ENCODE assay signal across 25 mouse cellular contexts in the genomic region with DNA sequence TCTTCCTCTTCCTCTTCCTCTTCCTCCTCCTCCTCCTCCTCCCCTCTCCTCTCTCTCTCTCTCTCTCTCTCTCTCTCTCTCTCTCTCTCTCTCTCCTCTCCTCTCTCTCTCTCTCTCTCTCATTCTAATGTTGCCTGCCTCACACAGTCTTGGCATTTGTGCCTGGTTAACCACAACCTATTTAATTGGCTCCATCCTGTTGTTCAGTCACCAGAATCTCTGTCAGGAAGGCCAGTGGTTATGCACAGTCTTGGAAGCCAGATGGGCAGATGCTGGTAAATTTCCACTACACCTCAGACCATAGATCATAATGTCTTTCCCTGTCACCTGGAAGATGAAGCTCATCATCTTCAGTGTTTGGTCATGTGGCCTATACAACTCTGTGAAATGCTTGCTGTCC. TPM values are rescaled to one million over a fixed set of nuclear protein-coding genes. Genes with fewer than 3 reads are reported as not detected.
DNase-seq lines count a peak whose midpoint lies in the region; ATAC-seq and TF ChIP-seq lines count a peak whose summit lies in the region.
"Had no signal": no experiment of that assay in that cellular context is flagged by ENCODE, and none has a peak within 500 bp of the region (broad histone marks: within the 10 kb centered on the region; RNA-seq: fewer than 3 reads in every experiment).

No protein-coding gene starts in this region.

- no peak overlapping the region for H3K4me3 ChIP-seq in C2C12 (ENCODE audit: insufficient read depth, poor library complexity, severe bottlenecking)
- H3K4me3 ChIP-seq in midbrain, embryonic 16.5 days (ENCODE audit: low read depth, low read length) = no peak overlapping the region
- H3K4me3 ChIP-seq: embryonic facial prominence, embryonic 12.5 days; forebrain, embryonic 12.5 days; gastrocnemius, adult 2 months; heart, adult 2 months; heart, embryonic 15.5 days had no signal

- CTCF ChIA-PET in Patski (lab: Charles Lee) = interaction anchor here (1.5 kb wide), 1 partner anchor 22 kb away, joined by 3 read pairs; no protein-coding TSS in a partner anchor

- POLR2A ChIA-PET in Patski (lab: Charles Lee) = no interaction called here

- H3K79me2 ChIP-seq in C2C12 (ENCODE audit: control insufficient read depth, insufficient read depth) = no peaks in the 10 kb centered on the region

- TF ChIP-seq CTCF in C2C12 (IDR thresholded peaks at IDR 0.05; ENCODE audit: control insufficient read depth, insufficient read depth, insufficient read length) (no peak), Patski (IDR thresholded peaks at IDR 0.05) (no peak)

- H3K36me3 ChIP-seq in C2C12 (ENCODE audit: control insufficient read depth, insufficient read depth) = peaks cover 11% of the 10 kb centered on the region
- no peaks in the 10 kb centered on the region for H3K36me3 ChIP-seq in midbrain, embryonic 16.5 days (ENCODE audit: control insufficient read depth, insufficient read depth, low read length)
- H3K36me3 ChIP-seq: embryonic facial prominence, embryonic 12.5 days; forebrain, embryonic 12.5 days; heart, embryonic 15.5 days had no signal

- ATAC-seq in Patski = peak; percentile 78
- no peak for ATAC-seq in erythroid progenitor cell, adult 5-6 weeks (replicated peaks; ENCODE audit: low FRiP score, poor library complexity, severe bottlenecking)
- no peak for ATAC-seq in midbrain, embryonic 16.5 days
- ATAC-seq: forebrain, embryonic 16.5 days; hindbrain, embryonic 16.5 days had no signal

- H3K4me1 ChIP-seq in midbrain, embryonic 16.5 days (ENCODE audit: control insufficient read depth, insufficient read depth, low read length) = no peaks in the 10 kb centered on the region
- H3K4me1 ChIP-seq: embryonic facial prominence, embryonic 12.5 days; forebrain, embryonic 12.5 days; heart, embryonic 15.5 days had no signal

- no peak overlapping the region for H3ac ChIP-seq in C2C12 (ENCODE audit: control insufficient read depth, insufficient read length, low read depth)

- no peak overlapping the region for H3K27ac ChIP-seq in midbrain, embryonic 16.5 days (ENCODE audit: low read length)
- H3K27ac ChIP-seq: embryonic facial prominence, embryonic 12.5 days; forebrain, embryonic 12.5 days; gastrocnemius, adult 2 months; heart, adult 2 months; heart, embryonic 15.5 days had no signal

- no peaks in the 10 kb centered on the region for H3K9me3 ChIP-seq in midbrain, embryonic 16.5 days (replicated peaks; ENCODE audit: control insufficient read depth, low read length, poor library complexity, severe bottlenecking)
- H3K9me3 ChIP-seq: embryonic facial prominence, embryonic 12.5 days; forebrain, embryonic 12.5 days; heart, embryonic 15.5 days had no signal

- in situ Hi-C loops in Patski (cut with MboI; ENCODE audit: low pct_unique_long_range_greater_than_20kb) = no loop called here

- peaks cover 1% of the 10 kb centered on the region for H3K79me3 ChIP-seq in C2C12 (ENCODE audit: low read depth)

- no peak overlapping the region for H3K9ac ChIP-seq in midbrain, embryonic 16.5 days (ENCODE audit: low read depth, low read length)
- H3K9ac ChIP-seq: embryonic facial prominence, embryonic 12.5 days; forebrain, embryonic 12.5 days; heart, embryonic 15.5 days had no signal

- H3K4me2 ChIP-seq in midbrain, embryonic 16.5 days (ENCODE audit: low read length) = no peak overlapping the region
- H3K4me2 ChIP-seq: embryonic facial prominence, embryonic 12.5 days; forebrain, embryonic 12.5 days; heart, embryonic 11.5 days; heart, embryonic 15.5 days had no signal

- peak; percentile 25 for DNase-seq in Patski (ENCODE audit: low read depth, low spot score)
- DNase-seq in induced T-regulatory cell, adult 2 months (ENCODE audit: low read depth) = peak; percentile 20
- no peak for DNase-seq in ovary, adult 18-20 months (ENCODE audit: low spot score)
- DNase-seq: adrenal gland, adult 2 months; adrenal gland, postnatal 25 days; cerebellum, adult 18-20 months; cerebellum, postnatal 10 days; gastrocnemius, adult 2 months; gastrocnemius, postnatal 25 days; heart, adult 2 months; heart, postnatal 14 days; kidney, adult 11 months; kidney, adult 9 months had no signal

- H3K27me3 ChIP-seq in C2C12 (ENCODE audit: control insufficient read depth, insufficient read depth, insufficient read length) (no peaks in the 10 kb centered on the region), Patski (no peaks in the 10 kb centered on the region)
- H3K27me3 ChIP-seq in midbrain, embryonic 16.5 days (ENCODE audit: control insufficient read depth, insufficient read depth, low read depth, low read length) = no peaks in the 10 kb centered on the region
- H3K27me3 ChIP-seq: embryonic facial prominence, embryonic 12.5 days had no signal

TF ChIP-seq in C2C12, 6 proteins besides CTCF, POLR2A, EP300 and RAD21:
- peak; percentile 11 for TF ChIP-seq USF1 (IDR thresholded peaks at IDR 0.05; ENCODE audit: low read depth)
- TF ChIP-seq MYOG (IDR thresholded peaks at IDR 0.05; ENCODE audit: control insufficient read depth, extremely low read depth, insufficient read length) = no peak

RNA-seq across cellular contexts. Expression of a gene that starts 7.1 kb away (rescaled TPM):
- polyA plus RNA-seq in C2C12 (2012; fragmentation: generic; extraction: Trizol) (0.49 TPM), Patski (2021) (0.03 TPM)
- 2.9 TPM in 1 of 2 replicates, not detected in the other for total RNA-seq in erythroid progenitor cell, adult 5-6 weeks (2015; ENCODE audit: low replicate concordance)
- 0.90 and 3.2 TPM in 2 replicates for total RNA-seq in erythroid progenitor cell, adult 5-6 weeks (2017; ENCODE audit: low replicate concordance)
- polyA plus RNA-seq in midbrain, embryonic 16.5 days (2015; fragmentation: Nextera tagmentation; extraction: Ambion mirVana) = 1.7 and 2.0 TPM in 2 replicates

RNA-seq across cellular contexts. Expression of a gene that starts 11.6 kb away (rescaled TPM):
- polyA plus RNA-seq in C2C12 (2012; fragmentation: generic; extraction: Trizol) = 8.7 TPM
- polyA plus RNA-seq in Patski (2021) = not detected
- not detected in 2 replicates for total RNA-seq in erythroid progenitor cell, adult 5-6 weeks (2015; ENCODE audit: low replicate concordance)
- total RNA-seq in erythroid progenitor cell, adult 5-6 weeks (2017; ENCODE audit: low replicate concordance) = not detected in 2 replicates
- 3.6 and 4.5 TPM in 2 replicates for polyA plus RNA-seq in midbrain, embryonic 16.5 days (2015; fragmentation: Nextera tagmentation; extraction: Ambion mirVana)
- total RNA-seq: adrenal gland, adult 2 months; adrenal gland, postnatal 25 days; ES-E14; gastrocnemius, adult 2 months; gastrocnemius, postnatal 25 days; heart, adult 2 months; heart, postnatal 14 days had no signal
- polyA plus RNA-seq: adrenal gland, adult 2 months; heart, adult 2 months; heart, embryonic 11.5 days; intestine, embryonic 14.5 days had no signal

RNA-seq across cellular contexts. Expression of a gene that starts 18.7 kb away (rescaled TPM):
- polyA plus RNA-seq in C2C12 (2012; fragmentation: generic; extraction: Trizol) = 0.23 TPM
- 0.17 TPM for polyA plus RNA-seq in Patski (2021)
- total RNA-seq in erythroid progenitor cell, adult 5-6 weeks (2015; ENCODE audit: low replicate concordance) = not detected in 2 replicates
- not detected in 2 replicates for total RNA-seq in erythroid progenitor cell, adult 5-6 weeks (2017; ENCODE audit: low replicate concordance)
- 0.30 and 0.34 TPM in 2 replicates for polyA plus RNA-seq in midbrain, embryonic 16.5 days (2015; fragmentation: Nextera tagmentation; extraction: Ambion mirVana)
- total RNA-seq: gastrocnemius, postnatal 25 days; heart, adult 2 months; heart, postnatal 14 days had no signal
- polyA plus RNA-seq: cortical plate, adult 2 months; heart, adult 2 months; heart, embryonic 11.5 days had no signal

RNA-seq across cellular contexts. Expression of a gene that starts 25.2 kb away (rescaled TPM):
- 16.2 TPM for polyA plus RNA-seq in C2C12 (2012; fragmentation: generic; extraction: Trizol)
- polyA plus RNA-seq in Patski (2021) = 16.5 TPM
- 10.9 and 20.5 TPM in 2 replicates for total RNA-seq in erythroid progenitor cell, adult 5-6 weeks (2015; ENCODE audit: low replicate concordance)
- total RNA-seq in erythroid progenitor cell, adult 5-6 weeks (2017; ENCODE audit: low replicate concordance) = 27.0 and 38.1 TPM in 2 replicates
- polyA plus RNA-seq in midbrain, embryonic 16.5 days (2015; fragmentation: Nextera tagmentation; extraction: Ambion mirVana) = 10.5 and 13.1 TPM in 2 replicates

RNA-seq across cellular contexts. Expression of a gene that starts 25.4 kb away (rescaled TPM):
- polyA plus RNA-seq in C2C12 (2012; fragmentation: generic; extraction: Trizol) = 7.6 TPM
- 13.5 TPM for polyA plus RNA-seq in Patski (2021)
- total RNA-seq in erythroid progenitor cell, adult 5-6 weeks (2015; ENCODE audit: low replicate concordance) = 16.6 and 28.1 TPM in 2 replicates
- 12.5 and 23.3 TPM in 2 replicates for total RNA-seq in erythroid progenitor cell, adult 5-6 weeks (2017; ENCODE audit: low replicate concordance)
- polyA plus RNA-seq in midbrain, embryonic 16.5 days (2015; fragmentation: Nextera tagmentation; extraction: Ambion mirVana) = 27.9 and 30.9 TPM in 2 replicates
